Mouse (Mus musculus) small intestine, adult 2 months (tissue): ENCODE data around the gene Map6. TPM values are rescaled to one million over a fixed set of nuclear protein-coding genes. Genes with fewer than 3 reads are reported as not detected.
A peak's percentile ranks its signal among the peaks of the same experiment; 100 is the strongest.

Experiments
- H3K27ac ChIP-seq: fragments of 200-500 bp; 2 replicates; pipeline ENCODE4 v1.5.1; 2012; ENCODE audit warnings: low read depth, low read length, control low read depth, inconsistent platforms; ENCODE audit not compliant: insufficient read depth
- H3K27me3 ChIP-seq: fragments of 200-500 bp; 2 replicates; pipeline ENCODE4 v1.6.1; 2012; ENCODE audit warnings: mild to moderate bottlenecking, moderate library complexity, low read length, inconsistent platforms; ENCODE audit not compliant: control insufficient read depth, insufficient read depth
- H3K36me3 ChIP-seq: fragments of 200-500 bp; 2 replicates; pipeline ENCODE4 v1.6.1; 2012; ENCODE audit warnings: mild to moderate bottlenecking, low read length, control low read depth, inconsistent platforms; ENCODE audit not compliant: control insufficient read depth, insufficient read depth
- H3K4me1 ChIP-seq: fragments of 200-500 bp; 2 replicates; pipeline ENCODE4 v1.6.1; 2012; ENCODE audit warnings: low read length, inconsistent platforms, mixed read lengths; ENCODE audit not compliant: control insufficient read depth, insufficient read depth, insufficient read length
- H3K4me3 ChIP-seq: fragments of 200-500 bp; 2 replicates; pipeline ENCODE4 v1.5.1; 2012; ENCODE audit warnings: low read depth, mild to moderate bottlenecking, control low read depth, inconsistent platforms, low read length, moderate library complexity
- CTCF ChIP-seq: fragments of 200-500 bp; IDR thresholded peaks from 2 replicates; pipeline ENCODE4 v1.5.1; 2012; ENCODE audit warnings: low read depth, mild to moderate bottlenecking, control low read depth, inconsistent platforms, low read length, moderate library complexity, mixed read lengths; ENCODE audit not compliant: insufficient replicate concordance, insufficient read length; ENCODE audit errors: extremely low read depth
- POLR2A ChIP-seq: fragments of 200-500 bp; IDR thresholded peaks from 2 replicates; pipeline ENCODE4 v1.6.1; 2012; ENCODE audit warnings: low read depth, mild to moderate bottlenecking, control low read depth, inconsistent platforms, low read length, moderate library complexity
- WGBS: fragments of 180-500 bp; shearing (Covaris S2); methylation state at CpG from one replicate; pipeline ENCODE4 v1.1.7; 2018; 5-methylcytosine and 5-hydroxymethylcytosine counted together
- polyA plus RNA-seq: library from polyadenylated mRNA; depleted of rRNA; stranded (reverse); fragments of >200 nt; gene quantifications from 2 replicates; pipeline ENCODE4 v1.2.3, GENCODE M21; 2012

Gene Map6
- polyA plus RNA-seq, 1 experiment, result 1.2 TPM

- Histone ChIP-seq H3K4me3 (no peak overlapping the region), H3K36me3 (no peaks in the 10 kb centered on the region), H3K4me1 (peaks cover 15% of the 10 kb centered on the region), H3K27ac (no peak overlapping the region), H3K27me3 (peaks cover 28% of the 10 kb centered on the region)
- TF ChIP-seq CTCF, result no peak
- TF ChIP-seq POLR2A, result no peak
Observed at GRCm38 (mm10) chr7:99264597-99264996, 2.6 kb upstream of the Map6 start.

DNA sequence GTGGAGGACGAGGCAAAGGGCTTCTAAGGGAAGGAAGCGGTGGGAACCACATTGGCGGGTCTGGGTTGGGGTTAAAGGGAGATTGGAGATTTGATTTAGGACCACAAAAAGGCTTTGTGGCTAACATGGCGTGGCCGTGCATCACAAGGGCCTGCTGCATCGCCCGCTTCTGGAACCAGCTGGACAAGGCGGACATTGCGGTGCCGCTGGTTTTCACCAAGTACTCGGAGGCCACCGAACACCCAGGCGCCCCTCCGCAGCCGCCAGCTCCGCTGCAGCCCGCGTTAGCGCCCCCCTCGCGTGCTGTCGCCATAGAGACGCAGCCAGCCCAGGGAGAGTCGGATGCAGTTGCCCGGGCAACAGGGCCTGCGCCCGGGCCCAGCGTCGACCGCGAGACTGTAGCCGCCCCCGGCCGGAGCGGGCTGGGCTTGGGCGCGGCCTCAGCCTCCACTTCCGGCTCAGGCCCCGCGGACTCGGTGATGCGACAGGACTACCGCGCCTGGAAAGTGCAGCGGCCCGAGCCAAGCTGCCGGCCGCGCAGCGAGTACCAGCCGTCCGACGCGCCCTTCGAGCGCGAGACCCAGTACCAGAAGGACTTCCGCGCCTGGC, 754 bp downstream of the Map6 start:
- peak overlapping the region; percentile 60 for H3K4me3 ChIP-seq
- H3K4me1 ChIP-seq, result peaks cover 15% of the 10 kb centered on the region
- TF ChIP-seq CTCF (no peak), POLR2A (no peak)
- H3K27ac ChIP-seq, result no peak overlapping the region
- WGBS, result 1% methylated on average over 56 of the region's 59 CpGs
- no peaks in the 10 kb centered on the region for H3K36me3 ChIP-seq
- H3K27me3 ChIP-seq, result peaks cover 28% of the 10 kb centered on the region

GRCm38 (mm10) chr7:99268506-99268900, 1.3 kb downstream of the Map6 start:
- Histone ChIP-seq H3K27me3 (peaks cover 28% of the 10 kb centered on the region), H3K4me3 (peak overlapping the region; percentile 60)

GRCm38 (mm10) chr7:99268951-99269945, 2.0 kb downstream of the Map6 start:
- Histone ChIP-seq H3K27me3 (peaks cover 28% of the 10 kb centered on the region), H3K27ac (no peak overlapping the region), H3K4me1 (peaks cover 15% of the 10 kb centered on the region), H3K4me3 (peak overlapping the region; percentile 60), H3K36me3 (no peaks in the 10 kb centered on the region)
- WGBS, result 11% methylated on average over 42 of the region's 42 CpGs
- no peak for TF ChIP-seq CTCF
- TF ChIP-seq POLR2A, result no peak

More at GRCm38 (mm10) chr7:99268506-99268900, 1.3 kb downstream of the Map6 start:
- Histone ChIP-seq H3K4me1 (peaks cover 15% of the 10 kb centered on the region), H3K36me3 (no peaks in the 10 kb centered on the region), H3K27ac (no peak overlapping the region)
- TF ChIP-seq POLR2A (no peak), CTCF (no peak)
- under 1% methylated on average over 29 of the region's 29 CpGs for WGBS

DNA sequence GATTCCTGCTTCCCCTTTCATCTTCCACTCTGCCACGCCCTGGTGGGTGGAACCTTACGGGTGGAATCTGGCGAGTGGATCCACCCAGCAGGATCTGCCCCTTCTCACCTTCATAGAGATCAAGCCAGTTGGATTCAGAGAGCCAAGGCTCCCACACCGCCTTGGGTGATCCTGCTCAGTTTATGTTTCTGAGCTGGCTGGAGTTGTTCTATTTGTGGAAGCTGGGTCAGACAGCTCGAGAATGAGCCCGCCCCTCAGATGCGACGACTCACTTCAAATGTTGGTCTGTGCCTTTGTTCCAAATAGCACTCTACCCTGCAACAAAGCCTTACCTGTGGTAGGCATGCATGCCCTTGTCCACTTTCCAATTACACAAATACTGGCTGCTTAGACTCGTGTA, 4.4 kb downstream of the Map6 start:
- Histone ChIP-seq H3K4me1 (peaks cover 15% of the 10 kb centered on the region), H3K27ac (no peak overlapping the region), H3K36me3 (no peaks in the 10 kb centered on the region), H3K4me3 (no peak overlapping the region), H3K27me3 (peaks cover 24% of the 10 kb centered on the region)
- TF ChIP-seq CTCF (no peak), POLR2A (no peak)
- WGBS, result 39% methylated on average over 9 of the region's 9 CpGs

DNA sequence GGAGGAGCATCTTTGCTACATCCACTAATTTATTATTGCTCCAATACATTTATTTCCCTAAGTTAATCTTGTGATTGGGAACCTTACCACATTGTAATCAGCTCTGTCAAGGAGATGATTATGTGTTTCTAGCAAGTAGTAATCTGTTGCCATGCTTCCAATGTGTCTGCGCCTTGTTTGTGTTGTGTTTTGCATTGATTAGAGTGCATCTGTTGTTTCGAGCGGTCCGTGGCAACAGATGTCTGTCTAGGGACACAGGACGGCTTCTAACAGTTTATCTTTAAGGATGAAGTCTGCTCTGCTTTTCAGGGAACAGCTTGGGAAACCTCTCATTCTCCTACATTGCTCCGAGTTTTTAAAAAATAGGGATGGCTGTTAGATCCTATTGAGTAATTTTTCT, 7.9 kb downstream of the Map6 start:
- WGBS, result 76% methylated on average over 6 of the region's 6 CpGs
- no peaks in the 10 kb centered on the region for H3K27me3 ChIP-seq
- no peak for TF ChIP-seq CTCF
- TF ChIP-seq POLR2A, result no peak
- no peak overlapping the region for H3K27ac ChIP-seq
- H3K4me3 ChIP-seq, result no peak overlapping the region
- H3K4me1 ChIP-seq, result no peaks in the 10 kb centered on the region
- no peaks in the 10 kb centered on the region for H3K36me3 ChIP-seq

DNA sequence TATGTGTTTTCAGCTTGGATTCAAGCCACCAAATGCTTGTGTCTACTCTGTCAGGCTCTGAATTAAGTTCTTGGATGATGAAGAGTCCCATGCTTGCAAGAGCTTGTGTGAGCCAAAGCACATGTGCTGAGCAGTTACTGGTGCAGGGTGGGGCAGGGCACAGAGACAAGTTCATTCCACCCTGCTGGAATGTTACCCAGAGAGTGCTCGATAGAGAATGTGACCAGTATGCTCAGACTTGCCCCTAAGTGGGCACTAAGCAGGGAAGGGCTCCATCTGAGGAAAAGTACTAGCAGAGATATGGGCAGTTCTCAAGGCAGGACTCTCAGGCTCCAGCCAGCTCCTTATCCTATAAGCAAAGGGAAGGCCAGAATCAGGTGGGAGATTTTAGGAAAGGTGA, 9.4 kb downstream of the Map6 start:
- Histone ChIP-seq H3K27me3 (no peaks in the 10 kb centered on the region), H3K27ac (no peak overlapping the region), H3K4me1 (no peaks in the 10 kb centered on the region), H3K4me3 (no peak overlapping the region), H3K36me3 (no peaks in the 10 kb centered on the region)
- WGBS, result 48% methylated on average over 1 of the region's 1 CpGs
- TF ChIP-seq CTCF (no peak), POLR2A (no peak)
